Mouse (Mus musculus) neutrophil, adult 5-6 weeks (primary cell): ENCODE measurements around the gene Nadk. TPM values are rescaled to one million over a fixed set of nuclear protein-coding genes. Genes with fewer than 3 reads are reported as not detected.
"Not testable (repeated sequence)": the region's sequence is repeated elsewhere in the genome, so short reads cannot be mapped to it uniquely, and the experiment has no call there.

ENCODE experiments used
- ATAC-seq: fragments of 151-379, 151-347 bp; 2 replicates; pipeline ENCODE4 v1.8.0; 2017; ENCODE audit warnings: mild to moderate bottlenecking, moderate TSS enrichment; ENCODE audit not compliant: insufficient number of reproducible peaks, poor library complexity, low FRiP score, severe bottlenecking; ENCODE audit errors: extremely low read depth
- total RNA-seq: library from RNA; stranded (forward); fragments of 200-1000 nt; gene quantifications from 2 replicates; pipeline ENCODE4 v1.2.3, GENCODE M21; 2017

Nadk gene
- total RNA-seq, 1 experiment from 2014 or later: 281 TPM

- peak; percentile 49 for ATAC-seq
Observed at GRCm38 (mm10) chr4:155568170-155568569, 6.0 kb downstream of the Nadk start.

GRCm38 (mm10) chr4:155568632-155569370 is 6.6 kb downstream of the Nadk start:
- no peak for ATAC-seq

- ATAC-seq: no peak
Observed at GRCm38 (mm10) chr4:155569818-155570217, 7.6 kb downstream of the Nadk start.

- ATAC-seq: not testable (repeated sequence)
Observed at GRCm38 (mm10) chr4:155570315-155570714, 8.1 kb downstream of the Nadk start.

GRCm38 (mm10) chr4:155571442-155571841 is 9.3 kb downstream of the Nadk start:
- ATAC-seq: no peak

GRCm38 (mm10) chr4:155573155-155573554 is 11.0 kb downstream of the Nadk start:
- ATAC-seq: no peak

- no peak for ATAC-seq
Observed at GRCm38 (mm10) chr4:155573876-155574275, 11.7 kb downstream of the Nadk start.

- no peak for ATAC-seq
Observed at GRCm38 (mm10) chr4:155574931-155575330, 12.8 kb downstream of the Nadk start.

GRCm38 (mm10) chr4:155575521-155575920 is 13.3 kb downstream of the Nadk start:
- no peak for ATAC-seq

- ATAC-seq: no peak
Observed at GRCm38 (mm10) chr4:155577132-155577531, 15.0 kb downstream of the Nadk start.

- ATAC-seq: no peak
Observed at GRCm38 (mm10) chr4:155577741-155578140, 15.6 kb downstream of the Nadk start.

- no peak for ATAC-seq
Observed at GRCm38 (mm10) chr4:155578336-155579125, 16.4 kb downstream of the Nadk start.

GRCm38 (mm10) chr4:155580420-155580819 is 18.2 kb downstream of the Nadk start:
- ATAC-seq: no peak

GRCm38 (mm10) chr4:155582279-155582905 is 20.2 kb downstream of the Nadk start:
- no peak for ATAC-seq

GRCm38 (mm10) chr4:155589356-155589755 is 27.2 kb downstream of the Nadk start:
- ATAC-seq: no peak

GRCm38 (mm10) chr4:155591012-155591719 is 29.0 kb downstream of the Nadk start:
- ATAC-seq: no peak

- ATAC-seq: no peak
Observed at GRCm38 (mm10) chr4:155593780-155594179, 31.6 kb downstream of the Nadk start.

- no peak for ATAC-seq
Observed at GRCm38 (mm10) chr4:155595777-155596176, 33.6 kb downstream of the Nadk start.

GRCm38 (mm10) chr4:155596606-155597005 is 34.4 kb downstream of the Nadk start:
- ATAC-seq: no peak
